Mouse (Mus musculus) embryonic facial prominence, embryonic 15.5 days (tissue): Measurements from ENCODE around the gene Stk36. TPM values are rescaled to one million over a fixed set of nuclear protein-coding genes. Genes with fewer than 3 reads are reported as not detected.

Experiments
- ATAC-seq: fragments of 200-750 bp; cut with Nextera tagmentation; 2 replicates; pipeline ENCODE4 v1.8.0; 2017; ENCODE audit warnings: low read depth, moderate TSS enrichment; ENCODE audit not compliant: insufficient number of reproducible peaks, low FRiP score, low TSS enrichment
- H3K27ac ChIP-seq: fragments of 300-500 bp; sonication (generic); replicated peaks from 2 replicates; pipeline ENCODE4 v1.5.1; 2015; ENCODE audit warnings: mild to moderate bottlenecking, inconsistent platforms
- H3K27me3 ChIP-seq: fragments of 300-500 bp; sonication (generic); 2 replicates; pipeline ENCODE4 v1.6.1; 2015; ENCODE audit warnings: inconsistent platforms
- H3K36me3 ChIP-seq: fragments of 300-500 bp; sonication (generic); 2 replicates; pipeline ENCODE4 v1.6.1; 2015; ENCODE audit warnings: mild to moderate bottlenecking, inconsistent platforms
- H3K4me1 ChIP-seq: fragments of 300-500 bp; sonication (generic); 2 replicates; pipeline ENCODE4 v1.6.1; 2015; ENCODE audit warnings: inconsistent platforms
- H3K4me2 ChIP-seq: fragments of 300-500 bp; sonication (generic); replicated peaks from 2 replicates; pipeline ENCODE4 v1.6.1; 2015; ENCODE audit warnings: mild to moderate bottlenecking, inconsistent platforms
- H3K4me3 ChIP-seq: fragments of 300-500 bp; sonication (generic); replicated peaks from 2 replicates; pipeline ENCODE4 v1.5.1; 2015; ENCODE audit warnings: mild to moderate bottlenecking, inconsistent platforms
- H3K9ac ChIP-seq: fragments of 300-500 bp; sonication (generic); 2 replicates; pipeline ENCODE4 v1.6.1; 2015; ENCODE audit warnings: inconsistent platforms
- H3K9me3 ChIP-seq: fragments of 300-500 bp; sonication (generic); replicated peaks from 2 replicates; pipeline ENCODE4 v1.6.1; 2016; ENCODE audit warnings: inconsistent platforms
- WGBS: fragments of 180-500 bp; shearing (Covaris S2); methylation state at CpG from one replicate; pipeline ENCODE4 v1.1.7; 2015; 5-methylcytosine and 5-hydroxymethylcytosine counted together
- microRNA-seq: library from miRNA; unstranded; fragments of <30 nt; microRNA quantifications from one replicate; pipeline ENCODE4, GENCODE M21; 2016; ENCODE audit warnings: borderline number of aligned reads
- polyA plus RNA-seq: library from polyadenylated mRNA; unstranded; fragments of >200 nt; fragmentation: Nextera tagmentation; extraction: Ambion mirVana; gene quantifications from 2 replicates; pipeline ENCODE4 v1.2.1, GENCODE M21; 2015

Stk36 gene
- polyA plus RNA-seq, 1 experiment from 2014 or later: 14.7 TPM

- no peaks in the 10 kb centered on the region for H3K9me3 ChIP-seq
- no peak for ATAC-seq
- H3K4me2 ChIP-seq: no peak overlapping the region
- H3K36me3 ChIP-seq: peaks cover 25% of the 10 kb centered on the region
- no peak overlapping the region for H3K27ac ChIP-seq
- no peaks in the 10 kb centered on the region for H3K27me3 ChIP-seq
- no peak overlapping the region for H3K4me3 ChIP-seq
- H3K9ac ChIP-seq: no peak overlapping the region
- no peaks in the 10 kb centered on the region for H3K4me1 ChIP-seq
- 79% methylated on average over 7 of the region's 7 CpGs for WGBS
These were observed 71.5 kb downstream of the Stk36 start for GRCm38 (mm10) chr1:74672731-74673130.

GRCm38 (mm10) chr1:74676863-74677262 lies 75.6 kb downstream of the Stk36 start:
- peaks cover 56% of the 10 kb centered on the region for H3K36me3 ChIP-seq
- no peaks in the 10 kb centered on the region for H3K4me1 ChIP-seq
- H3K9ac ChIP-seq: no peak overlapping the region
- H3K27me3 ChIP-seq: no peaks in the 10 kb centered on the region
- H3K4me3 ChIP-seq: no peak overlapping the region
- WGBS: 68% methylated on average over 3 of the region's 3 CpGs
- no peaks in the 10 kb centered on the region for H3K9me3 ChIP-seq
- H3K4me2 ChIP-seq: no peak overlapping the region
- no peak for ATAC-seq
- H3K27ac ChIP-seq: no peak overlapping the region

DNA sequence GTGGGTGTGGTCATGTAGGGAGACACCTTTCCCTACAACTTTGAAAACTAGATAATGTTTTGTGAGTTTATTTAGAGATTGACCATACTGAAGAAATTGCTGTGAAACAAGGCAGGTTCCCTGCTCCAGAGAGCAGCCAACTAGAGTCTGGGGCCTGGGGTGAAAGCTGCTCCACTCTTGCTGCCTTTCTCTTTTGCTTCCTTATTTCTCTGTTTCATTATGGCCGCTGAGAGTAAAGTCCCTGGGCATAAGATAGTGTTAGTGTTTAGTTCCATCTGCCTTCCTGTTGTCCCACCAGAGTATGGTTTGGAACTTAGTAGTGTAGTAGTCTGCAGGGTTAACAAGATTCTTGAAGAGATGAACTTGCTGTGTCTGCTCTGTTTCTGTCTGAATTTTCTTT lies 76.6 kb downstream of the Stk36 start:
- no peak overlapping the region for H3K9ac ChIP-seq
- H3K27ac ChIP-seq: no peak overlapping the region
- no peak overlapping the region for H3K4me3 ChIP-seq
- 95% methylated on average over 1 of the region's 1 CpGs for WGBS
- no peaks in the 10 kb centered on the region for H3K9me3 ChIP-seq
- H3K27me3 ChIP-seq: no peaks in the 10 kb centered on the region
- H3K4me1 ChIP-seq: no peaks in the 10 kb centered on the region
- H3K4me2 ChIP-seq: no peak overlapping the region
- ATAC-seq: no peak
- H3K36me3 ChIP-seq: peaks cover 56% of the 10 kb centered on the region

Small RNA genes within 50 kb of the gene (microRNA-seq; reads per million reads assigned to microRNA genes)
- gene Gm25035: not detected

Other genes with a start within 250 kb of the Stk36 start
- gene Catip, start 239.3 kb upstream of the Stk36 start, polyA plus RNA-seq: 2.5 and 2.8 TPM in 2 replicates
- 3.7 and 4.7 TPM in 2 replicates for gene Slc11a1, start 226.2 kb upstream of the Stk36 start, polyA plus RNA-seq
- gene Ctdsp1, start 209.9 kb upstream of the Stk36 start, polyA plus RNA-seq: 86.6 and 89.3 TPM in 2 replicates
- gene Vil1, start 192.1 kb upstream of the Stk36 start, polyA plus RNA-seq: 0.08 and 0.16 TPM in 2 replicates
- gene Cnot9, start 95.4 kb upstream of the Stk36 start, polyA plus RNA-seq: 55.7 and 59.7 TPM in 2 replicates
- gene Plcd4, start 58.6 kb upstream of the Stk36 start, polyA plus RNA-seq: 0.80 and 1.6 TPM in 2 replicates
- 26.1 and 28.8 TPM in 2 replicates for gene Usp37, start 57.2 kb upstream of the Stk36 start, polyA plus RNA-seq
- gene Zfp142, start 13.2 kb upstream of the Stk36 start, polyA plus RNA-seq: 7.2 and 7.7 TPM in 2 replicates
- 15.2 and 16.1 TPM in 2 replicates for gene Bcs1l, start 13.2 kb upstream of the Stk36 start, polyA plus RNA-seq
- 39.7 and 40.5 TPM in 2 replicates for gene Rnf25, start within 50 bp of the Stk36 start, polyA plus RNA-seq
- 11.5 and 12.2 TPM in 2 replicates for gene Ttll4, start 60.3 kb downstream of the Stk36 start, polyA plus RNA-seq
- gene Cyp27a1, start 112.1 kb downstream of the Stk36 start, polyA plus RNA-seq: 16.9 and 17.0 TPM in 2 replicates
- gene Prkag3, start 147.8 kb downstream of the Stk36 start, polyA plus RNA-seq: 5.7 and 7.5 TPM in 2 replicates
- 37.6 and 40.1 TPM in 2 replicates for gene Wnt6, start 170.4 kb downstream of the Stk36 start, polyA plus RNA-seq
- gene Wnt10a, start 190.1 kb downstream of the Stk36 start, polyA plus RNA-seq: 13.3 and 16.3 TPM in 2 replicates